Mouse (Mus musculus) liver, adult 2 months (tissue): ENCODE measurements around the gene Rilpl1.
"Not testable (repeated sequence)": the region's sequence is repeated elsewhere in the genome, so short reads cannot be mapped to it uniquely, and the experiment has no call there.

ENCODE experiments used
- CTCF ChIP-seq: fragments of 200-500 bp; IDR thresholded peaks from 2 replicates; pipeline ENCODE4 v1.5.1; 2011; ENCODE audit warnings: low read depth, low read length, control low read depth
- POLR2A ChIP-seq: fragments of 200-500 bp; IDR thresholded peaks from 2 replicates; pipeline ENCODE4 v1.6.1; 2011; ENCODE audit warnings: low read length, control low read depth; ENCODE audit not compliant: insufficient read depth; ENCODE audit errors: extremely low read depth

- not testable (repeated sequence) for TF ChIP-seq CTCF, POLR2A
Observed at GRCm38 (mm10) chr5:124500037-124500436, 31.2 kb downstream of the Rilpl1 start.
